Mouse (Mus musculus): Measurements from ENCODE around the gene Ifitm3. TPM values are rescaled to one million over a fixed set of nuclear protein-coding genes. Genes with fewer than 3 reads are reported as not detected.

Gene Ifitm3
- 22.5 and 26.0 TPM in 2 replicates for polyA plus RNA-seq (2016; fragmentation: Nextera tagmentation; extraction: Ambion mirVana)

DNA sequence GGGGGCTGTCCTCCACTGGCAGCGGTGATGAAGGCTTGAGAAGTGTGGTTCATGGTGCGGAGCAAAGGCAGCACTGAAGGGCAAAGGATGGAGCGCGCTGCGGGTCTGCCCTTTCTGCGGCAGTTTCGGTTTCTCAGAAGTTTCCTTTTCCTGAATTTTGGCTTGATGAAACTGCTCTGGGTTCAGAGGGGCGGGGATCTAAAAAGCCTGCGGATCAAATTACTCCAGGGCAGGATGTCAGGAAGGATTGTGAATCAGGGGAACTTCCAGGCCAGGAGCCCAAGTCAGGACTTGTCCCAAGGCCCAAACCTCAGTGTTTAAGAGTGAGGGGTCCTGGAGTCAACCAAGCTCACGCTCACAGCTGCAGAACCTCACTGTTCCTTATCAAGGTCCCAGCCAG is at the start of gene Ifitm3:
Gene Ifitm3 (minus strand): TSS at position 178 of the 400 bp plus-strand sequence.
- ATAC-seq (ENCODE audit: low FRiP score) = no peak
- H3K27ac ChIP-seq = no peak within 1 kb of the TSS

DNA sequence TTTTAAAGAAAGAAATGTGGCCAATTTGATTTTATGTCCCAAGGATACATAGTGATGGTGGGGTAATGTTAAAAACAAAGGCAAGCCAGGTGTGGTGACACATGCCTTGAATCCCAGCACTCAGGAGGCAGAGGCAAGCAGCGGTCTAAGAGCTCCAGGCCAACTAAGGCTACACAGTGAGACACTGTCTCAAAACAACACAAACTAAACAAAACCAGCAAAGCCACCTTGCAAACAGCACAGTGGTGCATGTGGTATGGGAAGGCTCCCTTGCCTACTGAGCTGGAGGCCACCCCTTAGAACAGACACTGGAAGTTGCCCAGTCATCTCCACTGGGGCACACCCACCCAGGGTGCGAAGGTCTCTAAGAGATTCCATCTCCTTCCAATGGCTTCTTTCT is 49.4 kb upstream of the Ifitm3 start:
- WGBS = 80% methylated on average over 2 of the region's 2 CpGs
- ATAC-seq (ENCODE audit: low FRiP score) = peak; percentile 4; the same call in 1 of the 2 replicates
- H3K9me3 ChIP-seq (replicated peaks) = no peaks in the 10 kb centered on the region

More for the DNA sequence above, at the start of gene Ifitm3:
- WGBS = 27% methylated on average over 10 of the region's 10 CpGs
- Histone ChIP-seq H3K4me3 (0 out of 2 replicates have a peak within 1 kb of the TSS, but pooled peaks have one; percentile 6), H3K9ac (0 out of 2 replicates have a peak within 1 kb of the TSS, but pooled peaks have one; percentile 23), H3K4me1 (peaks cover 18% of the 10 kb centered on the region), H3K36me3 (no peaks in the 10 kb centered on the region), H3K4me2 (replicated peaks) (peak within 1 kb of the TSS; percentile 34), H3K9me3 (replicated peaks) (no peaks in the 10 kb centered on the region), H3K27me3 (no peaks in the 10 kb centered on the region)

DNA sequence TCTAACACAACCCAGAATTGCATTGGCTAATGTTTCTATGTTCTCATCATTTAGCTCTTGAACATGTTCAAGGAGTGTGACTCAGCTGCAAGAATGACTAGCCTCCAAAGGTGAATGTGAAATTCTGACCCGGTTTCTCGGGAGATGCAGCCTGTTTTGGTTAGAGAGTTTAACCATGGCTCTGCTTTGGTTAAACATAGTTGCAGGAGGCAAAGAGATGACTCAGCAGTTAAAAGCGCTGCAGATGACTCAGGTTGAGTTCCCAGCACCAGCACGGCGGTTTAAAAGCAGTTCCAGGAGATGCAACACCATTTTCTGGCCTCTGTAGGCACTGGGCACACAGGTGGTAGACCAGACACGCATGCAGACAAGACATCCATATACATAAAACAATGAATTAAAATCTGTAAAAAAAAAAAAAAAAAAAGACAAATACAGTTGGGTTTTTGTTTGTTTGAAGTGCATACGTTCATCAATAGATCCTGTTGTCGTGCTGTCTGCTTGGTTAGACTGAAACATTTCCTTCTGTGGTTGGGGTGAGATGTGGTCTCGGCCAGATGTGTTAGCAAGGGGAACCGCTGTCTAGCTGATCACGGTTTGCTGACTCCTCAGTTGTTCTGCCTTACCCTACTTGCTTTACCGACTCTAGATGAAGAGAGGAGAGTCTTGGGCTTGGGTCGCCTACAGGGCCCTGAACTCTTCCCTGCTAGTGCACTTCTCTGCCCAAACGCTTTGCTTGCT is 48.2 kb upstream of the Ifitm3 start:
- no peak overlapping the region for H3K9ac ChIP-seq
- no peak overlapping the region for H3K27ac ChIP-seq
- H3K36me3 ChIP-seq = peaks cover 7% of the 10 kb centered on the region
- 92% methylated on average over 14 of the region's 14 CpGs for WGBS
- peaks cover 28% of the 10 kb centered on the region for H3K4me1 ChIP-seq
- H3K9me3 ChIP-seq (replicated peaks) = no peaks in the 10 kb centered on the region
- no peaks in the 10 kb centered on the region for H3K27me3 ChIP-seq
- no peak overlapping the region for H3K4me3 ChIP-seq
- H3K4me2 ChIP-seq (replicated peaks) = no peak overlapping the region
- no peak for ATAC-seq (ENCODE audit: low FRiP score)

More for the DNA sequence above, 49.4 kb upstream of the Ifitm3 start:
- H3K9ac ChIP-seq = peak overlapping the region; percentile 98
- H3K4me2 ChIP-seq (replicated peaks) = peak overlapping the region; percentile 83
- H3K4me1 ChIP-seq = peaks cover 28% of the 10 kb centered on the region
- H3K4me3 ChIP-seq = peak overlapping the region; percentile 86
- H3K27me3 ChIP-seq = no peaks in the 10 kb centered on the region
- peaks cover 19% of the 10 kb centered on the region for H3K36me3 ChIP-seq
- peak overlapping the region; percentile 93 for H3K27ac ChIP-seq

DNA sequence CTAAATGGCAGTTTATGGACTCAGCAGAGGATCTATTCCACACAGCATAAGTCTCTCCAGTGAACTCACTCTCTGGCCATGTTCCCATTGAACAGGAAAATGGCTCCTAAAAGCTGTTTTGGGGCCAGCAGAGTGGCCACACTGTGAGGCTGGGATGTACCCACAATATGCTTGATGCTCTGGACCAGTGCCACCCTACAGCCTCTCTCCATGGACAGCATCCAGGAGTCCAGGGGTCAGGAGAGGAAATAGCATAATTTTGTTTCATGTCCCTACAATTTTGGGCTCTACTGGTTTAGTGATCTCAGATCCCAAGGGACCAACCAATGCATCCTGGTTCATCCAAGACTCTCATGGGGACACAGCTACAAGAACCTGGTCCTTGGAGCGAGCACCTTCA is 47.0 kb upstream of the Ifitm3 start:
- H3K9ac ChIP-seq = no peak overlapping the region
- H3K4me3 ChIP-seq = no peak overlapping the region
- peaks cover 20% of the 10 kb centered on the region for H3K4me1 ChIP-seq
- H3K27ac ChIP-seq = no peak overlapping the region
- no peaks in the 10 kb centered on the region for H3K9me3 ChIP-seq (replicated peaks)
- H3K36me3 ChIP-seq = no peaks in the 10 kb centered on the region
- WGBS = 89% methylated on average over 1 of the region's 1 CpGs
- no peaks in the 10 kb centered on the region for H3K27me3 ChIP-seq
- no peak for ATAC-seq (ENCODE audit: low FRiP score)
- H3K4me2 ChIP-seq (replicated peaks) = no peak overlapping the region

DNA sequence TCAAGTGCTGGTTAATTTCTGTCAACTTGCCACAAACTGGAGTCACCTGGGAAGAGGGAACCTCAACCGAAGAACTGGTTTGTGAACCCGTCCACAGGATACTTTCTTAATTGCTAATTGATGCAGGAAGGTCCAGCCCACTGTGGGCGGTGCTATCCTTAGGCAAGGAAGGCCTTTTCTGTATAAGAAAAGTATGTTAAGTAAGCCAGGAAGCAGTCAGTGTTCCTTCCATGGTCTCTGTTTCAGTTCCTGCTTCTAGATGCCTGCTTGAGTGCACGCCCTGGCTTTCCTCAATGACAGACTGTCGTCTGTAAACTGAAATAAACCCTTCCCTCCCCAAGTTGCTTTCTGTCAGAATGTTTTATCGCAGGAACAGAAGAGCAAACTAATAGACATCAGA is 46.4 kb upstream of the Ifitm3 start:
- Histone ChIP-seq H3K4me3 (no peak overlapping the region), H3K4me1 (peaks cover 15% of the 10 kb centered on the region), H3K36me3 (no peaks in the 10 kb centered on the region), H3K27ac (no peak overlapping the region), H3K9me3 (replicated peaks) (no peaks in the 10 kb centered on the region), H3K4me2 (replicated peaks) (no peak overlapping the region), H3K27me3 (no peaks in the 10 kb centered on the region), H3K9ac (no peak overlapping the region)
- no peak for ATAC-seq (ENCODE audit: low FRiP score)
- WGBS = 94% methylated on average over 6 of the region's 6 CpGs

DNA sequence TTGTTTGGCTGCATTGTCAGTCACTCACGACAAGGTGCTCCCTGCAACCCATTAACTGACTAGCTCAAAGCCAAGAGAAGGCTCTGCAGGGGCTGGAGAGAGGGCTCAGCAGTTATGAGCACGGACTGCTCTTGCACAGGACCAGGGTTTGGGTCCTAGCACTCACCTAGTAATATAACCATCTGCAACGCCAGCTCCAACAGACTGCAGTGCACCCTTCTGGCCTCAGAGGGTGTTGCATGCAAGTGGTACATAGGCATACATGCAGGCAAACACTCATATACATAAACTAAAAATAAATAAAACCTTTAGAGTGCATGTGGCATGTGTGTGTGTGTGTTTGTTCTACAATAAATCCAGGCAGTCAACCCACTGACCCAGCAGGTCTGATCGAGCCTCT is 45.2 kb upstream of the Ifitm3 start:
- H3K9me3 ChIP-seq (replicated peaks) = no peaks in the 10 kb centered on the region

DNA sequence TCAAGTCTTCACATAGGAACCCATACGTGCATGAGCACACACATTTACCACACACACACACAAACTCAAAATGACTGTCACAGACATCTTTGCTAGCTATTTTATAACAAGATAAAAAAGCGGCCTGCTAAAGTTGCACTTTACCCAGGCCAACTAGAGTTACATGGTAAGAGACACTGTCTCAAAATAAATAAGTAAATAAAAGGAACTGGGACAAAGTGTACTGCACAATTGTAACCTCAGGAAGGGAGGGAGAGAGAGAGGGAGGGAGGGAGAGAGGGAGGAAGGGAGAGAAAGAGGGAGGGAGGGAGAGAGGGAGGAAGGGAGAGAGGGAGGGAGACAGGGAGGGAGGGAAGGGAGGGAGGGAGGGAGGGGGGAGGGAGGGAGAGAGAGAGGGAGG is 41.9 kb upstream of the Ifitm3 start:
- no peak for ATAC-seq (ENCODE audit: low FRiP score)
- H3K4me1 ChIP-seq = peaks cover 12% of the 10 kb centered on the region
- WGBS = 88% methylated on average over 2 of the region's 2 CpGs

More for the DNA sequence above, 45.2 kb upstream of the Ifitm3 start:
- no peak overlapping the region for H3K27ac ChIP-seq
- peaks cover 8% of the 10 kb centered on the region for H3K4me1 ChIP-seq
- H3K36me3 ChIP-seq = no peaks in the 10 kb centered on the region
- no peak for ATAC-seq (ENCODE audit: low FRiP score)
- 78% methylated on average over 4 of the region's 4 CpGs for WGBS
- no peak overlapping the region for H3K4me3 ChIP-seq
- H3K9ac ChIP-seq = no peak overlapping the region
- no peak overlapping the region for H3K4me2 ChIP-seq (replicated peaks)
- no peaks in the 10 kb centered on the region for H3K27me3 ChIP-seq

DNA sequence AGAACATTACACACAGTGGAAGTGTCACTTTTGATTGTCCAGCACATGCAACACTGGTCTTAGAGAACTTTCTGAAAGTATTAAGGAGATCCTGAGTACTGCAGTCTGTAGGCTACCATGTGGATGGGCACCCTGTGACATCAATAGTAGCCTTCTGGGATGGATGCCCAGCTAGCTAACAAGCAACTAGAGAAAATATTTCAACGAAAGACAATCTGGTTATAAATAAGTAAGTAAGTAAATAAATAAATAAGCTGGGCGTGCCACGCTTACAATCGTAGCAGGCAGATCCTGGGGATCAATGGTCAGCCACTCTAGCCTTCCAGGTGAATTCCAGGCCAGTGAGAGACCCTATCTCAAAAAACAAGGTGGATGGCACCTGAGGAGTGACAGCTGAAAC is 41.4 kb upstream of the Ifitm3 start:
- Histone ChIP-seq H3K9ac (no peak overlapping the region), H3K4me2 (replicated peaks) (no peak overlapping the region), H3K9me3 (replicated peaks) (no peaks in the 10 kb centered on the region), H3K36me3 (no peaks in the 10 kb centered on the region), H3K4me3 (no peak overlapping the region), H3K27me3 (no peaks in the 10 kb centered on the region), H3K4me1 (peaks cover 15% of the 10 kb centered on the region), H3K27ac (no peak overlapping the region)
- 85% methylated on average over 4 of the region's 4 CpGs for WGBS
- ATAC-seq (ENCODE audit: low FRiP score) = no peak

More for the DNA sequence above, 41.9 kb upstream of the Ifitm3 start:
- Histone ChIP-seq H3K36me3 (no peaks in the 10 kb centered on the region), H3K4me3 (no peak overlapping the region), H3K9ac (no peak overlapping the region), H3K4me2 (replicated peaks) (no peak overlapping the region), H3K27ac (no peak overlapping the region), H3K9me3 (replicated peaks) (no peaks in the 10 kb centered on the region), H3K27me3 (no peaks in the 10 kb centered on the region)

DNA sequence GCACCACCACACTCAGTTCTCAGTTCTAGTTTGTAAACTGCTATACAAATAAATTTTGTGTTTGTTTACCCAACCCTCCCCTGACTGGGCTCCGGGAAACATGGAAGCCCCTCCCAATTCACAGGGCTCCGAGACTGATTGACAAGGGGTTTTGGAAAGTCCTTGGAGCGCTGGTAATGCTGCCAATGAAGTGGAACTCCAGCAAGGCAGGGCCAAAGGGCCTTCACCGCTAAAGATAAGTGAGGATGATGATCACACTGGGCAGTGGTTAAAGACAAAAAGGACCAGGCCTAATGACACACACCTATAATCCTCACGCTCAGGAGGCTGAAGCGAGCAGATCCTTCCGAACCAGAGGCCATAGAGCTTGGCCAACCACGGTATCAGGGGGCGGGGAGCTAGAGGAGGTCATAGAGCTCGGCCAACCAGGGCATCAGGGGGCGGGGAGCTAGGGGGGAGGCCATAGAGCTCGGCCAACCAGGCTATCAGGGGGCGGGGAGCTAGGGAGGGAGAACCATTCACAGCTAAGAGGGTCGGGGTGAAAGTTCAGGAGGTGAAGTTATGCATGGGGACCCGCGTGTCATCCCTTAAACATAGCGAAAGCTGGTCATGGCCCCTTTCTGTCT is 40.6 kb upstream of the Ifitm3 start:
- no peak overlapping the region for H3K4me3 ChIP-seq
- H3K27me3 ChIP-seq = no peaks in the 10 kb centered on the region
- no peak overlapping the region for H3K4me2 ChIP-seq (replicated peaks)
- no peaks in the 10 kb centered on the region for H3K9me3 ChIP-seq (replicated peaks)
- peaks cover 15% of the 10 kb centered on the region for H3K4me1 ChIP-seq
- no peak overlapping the region for H3K27ac ChIP-seq
- no peaks in the 10 kb centered on the region for H3K36me3 ChIP-seq
- no peak overlapping the region for H3K9ac ChIP-seq
- WGBS = 71% methylated on average over 17 of the region's 17 CpGs
- ATAC-seq (ENCODE audit: low FRiP score) = no peak

DNA sequence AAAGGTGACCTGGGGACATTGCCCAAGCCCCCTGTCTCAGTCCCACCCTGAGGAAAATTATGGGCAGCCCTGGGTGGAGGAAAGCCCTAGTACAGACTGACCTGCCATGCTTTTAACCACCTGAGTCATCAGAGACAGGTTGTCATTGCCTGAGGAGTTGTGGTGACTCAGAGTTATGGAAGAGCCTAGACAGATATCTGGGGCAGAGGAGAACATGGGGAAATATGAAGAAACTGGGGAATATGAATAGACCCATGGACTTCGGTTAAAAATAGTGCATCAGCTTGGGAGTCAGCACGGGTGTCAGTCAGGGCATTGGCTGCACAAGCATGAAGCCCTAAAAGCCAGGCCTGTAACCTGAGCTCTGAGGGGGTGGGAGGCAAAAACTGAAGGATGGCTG is 38.8 kb upstream of the Ifitm3 start:
- 87% methylated on average over 2 of the region's 2 CpGs for WGBS
- no peak overlapping the region for H3K9ac ChIP-seq
- H3K4me1 ChIP-seq = peaks cover 15% of the 10 kb centered on the region
- no peaks in the 10 kb centered on the region for H3K9me3 ChIP-seq (replicated peaks)
- no peak overlapping the region for H3K4me3 ChIP-seq
- no peaks in the 10 kb centered on the region for H3K27me3 ChIP-seq
- no peaks in the 10 kb centered on the region for H3K36me3 ChIP-seq
- ATAC-seq (ENCODE audit: low FRiP score) = no peak
- H3K4me2 ChIP-seq (replicated peaks) = no peak overlapping the region
- H3K27ac ChIP-seq = no peak overlapping the region

DNA sequence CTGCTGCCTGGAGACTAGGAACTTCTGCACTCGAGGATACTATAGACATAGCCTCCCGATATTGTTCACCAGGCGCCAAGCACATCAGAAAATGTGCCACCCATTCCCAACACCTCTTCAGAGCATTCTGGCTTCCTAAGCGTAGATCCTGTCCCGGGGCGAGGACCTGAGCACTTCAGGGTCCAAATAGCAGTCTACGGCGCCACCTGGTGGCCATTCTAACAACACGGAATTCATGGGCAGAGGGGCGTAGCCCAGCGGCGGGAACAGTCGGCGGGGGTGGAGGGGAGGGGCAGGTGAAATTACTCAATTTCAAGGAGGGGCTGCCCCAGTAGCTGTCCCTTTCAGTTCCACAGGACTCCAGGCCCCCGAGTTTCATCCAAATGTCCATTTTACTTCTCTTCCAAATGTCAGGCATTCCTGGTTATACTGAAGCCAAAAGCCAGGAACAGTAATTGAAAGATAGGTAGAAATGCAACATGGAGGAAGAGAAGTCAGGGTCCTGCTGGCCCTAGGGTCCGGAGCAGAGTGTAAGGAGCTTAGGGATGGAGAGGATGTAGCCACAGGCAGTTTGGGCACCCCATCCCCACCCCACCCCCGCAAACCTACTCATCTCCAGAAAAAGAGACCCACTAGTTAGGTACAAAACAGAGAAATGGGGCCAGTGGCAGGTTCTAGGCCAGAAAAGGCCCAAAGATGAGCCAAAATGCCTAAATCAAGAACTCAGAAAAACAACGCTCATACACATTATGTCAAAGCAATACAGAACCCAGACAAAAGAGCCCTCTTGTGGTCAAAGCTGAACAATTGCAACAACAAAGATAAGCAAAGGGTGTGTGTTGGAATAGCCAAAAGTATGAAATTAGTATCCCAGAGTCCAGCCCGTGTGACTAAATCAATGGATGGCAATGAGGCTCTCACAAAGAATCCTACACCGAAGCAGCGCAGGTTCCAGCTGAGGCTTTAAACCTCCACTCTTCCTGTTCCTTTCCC is 38.0 kb upstream of the Ifitm3 start:
- WGBS = 10% methylated on average over 21 of the region's 21 CpGs
- peak; percentile 88 for ATAC-seq (ENCODE audit: low FRiP score)
- Histone ChIP-seq H3K36me3 (no peaks in the 10 kb centered on the region), H3K27ac (peak overlapping the region; percentile 64; the same call in 1 of the 2 replicates), H3K4me3 (peak overlapping the region; percentile 37), H3K27me3 (no peaks in the 10 kb centered on the region), H3K4me1 (peaks cover 15% of the 10 kb centered on the region), H3K4me2 (replicated peaks) (peak overlapping the region; percentile 86), H3K9me3 (replicated peaks) (no peaks in the 10 kb centered on the region), H3K9ac (peak overlapping the region; percentile 64)

All from hindbrain, embryonic 12.5 days (tissue).